Mouse (Mus musculus) heart, embryonic 15.5 days (tissue): ENCODE data around the gene Pa2g4. TPM values are rescaled to one million over a fixed set of nuclear protein-coding genes. Genes with fewer than 3 reads are reported as not detected.

ENCODE experiments used
- ATAC-seq: fragments of 200-750 bp; cut with Nextera tagmentation; replicated peaks from 2 replicates; pipeline ENCODE4 v1.8.0; 2017; ENCODE audit warnings: low read depth, moderate TSS enrichment; ENCODE audit not compliant: insufficient number of reproducible peaks, insufficient read depth, low FRiP score
- H3K27ac ChIP-seq: fragments of 300-500 bp; sonication (generic); 2 replicates; pipeline ENCODE4 v1.5.1; 2015; ENCODE audit warnings: mild to moderate bottlenecking, inconsistent platforms
- H3K27me3 ChIP-seq: fragments of 300-500 bp; sonication (generic); 2 replicates; pipeline ENCODE4 v1.6.1; 2015; ENCODE audit warnings: inconsistent platforms
- H3K36me3 ChIP-seq: fragments of 300-500 bp; sonication (generic); 2 replicates; pipeline ENCODE4 v1.6.1; 2015; ENCODE audit warnings: mild to moderate bottlenecking, inconsistent platforms
- H3K4me1 ChIP-seq: fragments of 300-500 bp; sonication (generic); replicated peaks from 2 replicates; pipeline ENCODE4 v1.6.1; 2015; ENCODE audit warnings: inconsistent platforms
- H3K4me2 ChIP-seq: fragments of 300-500 bp; sonication (generic); 2 replicates; pipeline ENCODE4 v1.6.1; 2015; ENCODE audit warnings: inconsistent platforms, mild to moderate bottlenecking, moderate library complexity
- H3K4me3 ChIP-seq: fragments of 300-500 bp; sonication (generic); 2 replicates; pipeline ENCODE4 v1.5.1; 2015; ENCODE audit warnings: mild to moderate bottlenecking, inconsistent platforms
- H3K9ac ChIP-seq: fragments of 300-500 bp; sonication (generic); 2 replicates; pipeline ENCODE4 v1.6.1; 2015; ENCODE audit warnings: mild to moderate bottlenecking, inconsistent platforms
- H3K9me3 ChIP-seq: fragments of 300-500 bp; sonication (generic); replicated peaks from 2 replicates; pipeline ENCODE4 v1.6.1; 2016; ENCODE audit warnings: inconsistent platforms
- WGBS: fragments of 180-500 bp; shearing (Covaris S2); methylation state at CpG from one replicate; pipeline ENCODE4 v1.1.7; 2015; ENCODE audit warnings: mixed read lengths; 5-methylcytosine and 5-hydroxymethylcytosine counted together
- polyA plus RNA-seq: library from polyadenylated mRNA; unstranded; fragments of >200 nt; fragmentation: Nextera tagmentation; extraction: Ambion mirVana; gene quantifications from 2 replicates; pipeline ENCODE4 v1.2.1, GENCODE M21; 2015

Pa2g4 gene
- polyA plus RNA-seq, 1 experiment from 2014 or later: 101 TPM

- peak; percentile 89 for ATAC-seq
- Histone ChIP-seq H3K9me3 (no peaks in the 10 kb centered on the region), H3K27ac (peak within 1 kb of the TSS; percentile 96), H3K27me3 (no peaks in the 10 kb centered on the region), H3K4me2 (peak within 1 kb of the TSS; percentile 87), H3K4me1 (peaks cover 21% of the 10 kb centered on the region), H3K9ac (peak within 1 kb of the TSS; percentile 67), H3K4me3 (peak within 1 kb of the TSS; percentile 68), H3K36me3 (peaks cover 29% of the 10 kb centered on the region)
- under 1% methylated on average over 50 of the region's 50 CpGs for WGBS
These were observed 18.3 kb downstream of the Pa2g4 start, which contains the start of gene Zc3h10 for GRCm38 (mm10) chr10:128547361-128548032. Gene Zc3h10 (minus strand): TSS chr10:128547774.

- Histone ChIP-seq H3K27me3 (no peaks in the 10 kb centered on the region), H3K36me3 (peaks cover 34% of the 10 kb centered on the region), H3K9ac (peak overlapping the region; percentile 64), H3K4me1 (peaks cover 21% of the 10 kb centered on the region), H3K9me3 (no peaks in the 10 kb centered on the region), H3K27ac (peak overlapping the region; percentile 96), H3K4me3 (peak overlapping the region; percentile 68), H3K4me2 (peak overlapping the region; percentile 87)
- WGBS: 17% methylated on average over 7 of the region's 7 CpGs
- ATAC-seq: no peak
These were observed 19.0 kb downstream of the Pa2g4 start for GRCm38 (mm10) chr10:128546787-128547186.

- H3K27me3 ChIP-seq: no peaks in the 10 kb centered on the region
- ATAC-seq: no peak
- H3K27ac ChIP-seq: peak overlapping the region; percentile 96
- H3K9me3 ChIP-seq: no peaks in the 10 kb centered on the region
- H3K4me1 ChIP-seq: peaks cover 21% of the 10 kb centered on the region
- 9% methylated on average over 4 of the region's 4 CpGs for WGBS
- peaks cover 34% of the 10 kb centered on the region for H3K36me3 ChIP-seq
- H3K9ac ChIP-seq: peak overlapping the region; percentile 64; the same call in 1 of the 2 replicates
- H3K4me3 ChIP-seq: peak overlapping the region; percentile 68
- H3K4me2 ChIP-seq: peak overlapping the region; percentile 87
These were observed 19.4 kb downstream of the Pa2g4 start for GRCm38 (mm10) chr10:128546361-128546760.

- Histone ChIP-seq H3K27ac (no peak overlapping the region), H3K27me3 (no peaks in the 10 kb centered on the region), H3K4me2 (no peak overlapping the region), H3K9me3 (no peaks in the 10 kb centered on the region), H3K4me1 (peaks cover 21% of the 10 kb centered on the region), H3K36me3 (peaks cover 34% of the 10 kb centered on the region), H3K9ac (no peak overlapping the region), H3K4me3 (no peak overlapping the region)
- WGBS: 84% methylated on average over 3 of the region's 3 CpGs
- ATAC-seq: no peak
These were observed 20.3 kb downstream of the Pa2g4 start for GRCm38 (mm10) chr10:128545570-128545898.

GRCm38 (mm10) chr10:128544674-128545569 lies 20.9 kb downstream of the Pa2g4 start:
- H3K4me1 ChIP-seq: peaks cover 21% of the 10 kb centered on the region
- H3K27me3 ChIP-seq: no peaks in the 10 kb centered on the region
- ATAC-seq: no peak
- H3K9ac ChIP-seq: no peak overlapping the region
- no peaks in the 10 kb centered on the region for H3K9me3 ChIP-seq
- H3K4me2 ChIP-seq: no peak overlapping the region
- peaks cover 34% of the 10 kb centered on the region for H3K36me3 ChIP-seq
- WGBS: 93% methylated on average over 37 of the region's 37 CpGs
- H3K27ac ChIP-seq: no peak overlapping the region
- no peak overlapping the region for H3K4me3 ChIP-seq

GRCm38 (mm10) chr10:128544151-128544657 lies 21.6 kb downstream of the Pa2g4 start:
- 95% methylated on average over 15 of the region's 15 CpGs for WGBS
- H3K4me3 ChIP-seq: no peak overlapping the region
- peaks cover 34% of the 10 kb centered on the region for H3K36me3 ChIP-seq
- ATAC-seq: no peak
- H3K27me3 ChIP-seq: no peaks in the 10 kb centered on the region
- H3K9me3 ChIP-seq: no peaks in the 10 kb centered on the region
- no peak overlapping the region for H3K9ac ChIP-seq
- no peak overlapping the region for H3K27ac ChIP-seq
- H3K4me1 ChIP-seq: peaks cover 19% of the 10 kb centered on the region
- H3K4me2 ChIP-seq: no peak overlapping the region

- Histone ChIP-seq H3K9me3 (no peaks in the 10 kb centered on the region), H3K9ac (0 out of 2 replicates have a peak overlapping the region, but pooled peaks have one; percentile 7), H3K27me3 (no peaks in the 10 kb centered on the region), H3K4me3 (no peak overlapping the region), H3K36me3 (peaks cover 34% of the 10 kb centered on the region), H3K27ac (no peak overlapping the region), H3K4me1 (peaks cover 19% of the 10 kb centered on the region), H3K4me2 (no peak overlapping the region)
- ATAC-seq: no peak
- WGBS: 52% methylated on average over 2 of the region's 2 CpGs
These were observed 22.7 kb downstream of the Pa2g4 start for GRCm38 (mm10) chr10:128543100-128543499.

- H3K9me3 ChIP-seq: no peaks in the 10 kb centered on the region
- peaks cover 15% of the 10 kb centered on the region for H3K4me1 ChIP-seq
- peaks cover 14% of the 10 kb centered on the region for H3K36me3 ChIP-seq
- H3K9ac ChIP-seq: no peak overlapping the region
- no peak overlapping the region for H3K4me2 ChIP-seq
- ATAC-seq: no peak
- 100% methylated on average over 1 of the region's 1 CpGs for WGBS
- H3K4me3 ChIP-seq: no peak overlapping the region
- H3K27me3 ChIP-seq: no peaks in the 10 kb centered on the region
- H3K27ac ChIP-seq: no peak overlapping the region
These were observed 27.4 kb downstream of the Pa2g4 start for GRCm38 (mm10) chr10:128538340-128538870.

- Histone ChIP-seq H3K4me3 (peak overlapping the region; percentile 17), H3K27me3 (no peaks in the 10 kb centered on the region), H3K4me1 (peaks cover 10% of the 10 kb centered on the region), H3K27ac (peak overlapping the region; percentile 41; the same call in 1 of the 2 replicates), H3K9ac (peak overlapping the region; percentile 29), H3K9me3 (no peaks in the 10 kb centered on the region), H3K4me2 (peak overlapping the region; percentile 56), H3K36me3 (no peaks in the 10 kb centered on the region)
- 16% methylated on average over 18 of the region's 18 CpGs for WGBS
- ATAC-seq: peak; percentile 91
These were observed 29.4 kb downstream of the Pa2g4 start for GRCm38 (mm10) chr10:128536266-128536940.

- H3K4me2 ChIP-seq: peak overlapping the region; percentile 56
- H3K27me3 ChIP-seq: no peaks in the 10 kb centered on the region
- peak overlapping the region; percentile 17 for H3K4me3 ChIP-seq
- no peaks in the 10 kb centered on the region for H3K36me3 ChIP-seq
- peak overlapping the region; percentile 41; the same call in 1 of the 2 replicates for H3K27ac ChIP-seq
- H3K9ac ChIP-seq: 0 out of 2 replicates have a peak overlapping the region, but pooled peaks have one; percentile 29
- H3K9me3 ChIP-seq: no peaks in the 10 kb centered on the region
- WGBS: 68% methylated on average over 4 of the region's 4 CpGs
- ATAC-seq: no peak
- H3K4me1 ChIP-seq: peaks cover 10% of the 10 kb centered on the region
These were observed 30.0 kb downstream of the Pa2g4 start for GRCm38 (mm10) chr10:128535624-128536265.
